Mouse (Mus musculus): ENCODE measurements at regions not wholly inside any gene's neighbourhood (a gene's known extent, or its start where the extent isn't known, plus 50 kb on each side); places are given as distances from the start of the nearest gene placed in this dataset.

DNA sequence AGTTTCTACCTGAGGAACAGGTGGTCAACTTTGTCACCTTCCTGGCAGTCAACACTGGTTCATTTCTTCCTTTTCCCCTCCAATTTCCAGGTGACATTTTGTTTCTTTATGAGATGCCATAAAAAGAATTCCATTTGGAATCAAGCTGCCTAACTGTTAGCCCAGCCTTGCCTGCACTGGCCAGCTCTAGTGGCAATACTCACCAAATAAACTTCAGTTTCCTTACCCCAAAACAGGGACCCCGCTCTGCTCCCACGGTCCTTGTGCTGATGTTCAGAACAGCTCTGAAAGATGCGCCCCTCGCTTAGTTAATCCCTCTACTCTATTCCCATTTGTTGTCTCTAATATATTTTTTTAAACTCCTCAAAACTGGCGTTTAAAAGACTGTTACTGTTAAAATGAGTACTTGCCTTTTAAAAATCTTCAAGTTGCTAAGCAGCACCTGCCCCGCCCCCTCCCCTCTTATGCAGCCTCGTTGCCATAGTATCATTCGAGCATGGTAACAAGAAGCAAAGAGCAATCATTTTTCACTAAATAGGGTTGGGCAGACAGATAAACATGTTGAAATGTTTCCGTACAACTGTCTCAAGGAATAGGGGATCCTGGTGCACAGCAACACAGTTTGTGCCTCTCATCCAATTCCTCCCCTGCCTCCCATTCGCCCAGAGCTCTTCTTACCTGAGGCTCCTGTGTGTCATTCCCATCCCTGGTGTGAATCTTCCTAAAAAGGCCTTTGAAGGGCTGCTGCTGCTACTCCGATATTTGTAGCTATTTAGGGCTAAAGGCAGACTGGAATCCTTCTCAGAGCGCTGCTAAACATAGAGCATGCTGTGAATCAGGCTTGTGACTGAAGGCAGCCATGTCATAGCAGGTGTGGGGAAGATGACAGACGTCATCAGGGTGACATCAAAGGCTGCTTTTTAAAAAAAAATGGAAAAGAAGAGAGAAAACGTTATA is 98.8 kb upstream of the Oxgr1 start:
- no peak for DNase-seq (ENCODE audit: extremely low read depth, low read depth, low spot score)
- no peak for TF ChIP-seq POLR2A (IDR thresholded peaks at IDR 0.05; ENCODE audit: extremely low read depth, insufficient read depth, low read length)
- TF ChIP-seq CTCF (IDR thresholded peaks at IDR 0.05; ENCODE audit: low read depth, low read length), result no peak
- no peak overlapping the region for H3K9ac ChIP-seq (ENCODE audit: low read depth, low read length)
- H3K27ac ChIP-seq (replicated peaks; ENCODE audit: insufficient read depth, low read depth, low read length), result no peak overlapping the region
- no peaks in the 10 kb centered on the region for H3K27me3 ChIP-seq (ENCODE audit: control insufficient read depth, insufficient read depth, low read length)
- no peaks in the 10 kb centered on the region for H3K79me2 ChIP-seq (ENCODE audit: control insufficient read depth, insufficient read depth, low read length)
- no peaks in the 10 kb centered on the region for H3K36me3 ChIP-seq (ENCODE audit: control insufficient read depth, insufficient read depth, low read length)
- WGBS, result 84% methylated on average over 14 of the region's 14 CpGs
- no peak overlapping the region for H3K4me3 ChIP-seq (ENCODE audit: insufficient read depth, low read depth, low read length)
- peaks cover 2% of the 10 kb centered on the region; the same call in 1 of the 2 replicates for H3K4me1 ChIP-seq (ENCODE audit: control insufficient read depth, insufficient read depth, low read length)

DNA sequence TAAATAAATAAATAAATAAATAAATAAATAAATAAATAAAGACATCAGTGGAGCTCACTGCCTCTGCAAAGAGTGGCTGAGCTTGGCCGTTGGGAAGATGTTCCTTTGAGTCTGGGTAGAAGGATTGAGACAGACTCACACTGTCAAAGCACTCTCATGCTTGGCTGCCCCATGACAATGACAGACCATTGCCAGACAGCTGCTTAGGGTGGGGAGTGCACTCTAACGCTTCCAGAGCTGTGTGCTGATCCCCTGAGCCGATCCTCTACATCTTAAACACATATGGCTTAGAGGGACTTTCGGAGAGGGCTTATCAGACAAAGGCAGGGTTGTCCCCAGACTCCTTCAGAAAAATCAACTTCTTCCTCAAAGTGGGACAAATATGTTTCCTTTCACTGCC is 100.0 kb upstream of the Oxgr1 start:
- TF ChIP-seq POLR2A (IDR thresholded peaks at IDR 0.05; ENCODE audit: extremely low read depth, insufficient read depth, low read length) (no peak), CTCF (IDR thresholded peaks at IDR 0.05; ENCODE audit: low read depth, low read length) (no peak)
- 75% methylated on average over 4 of the region's 4 CpGs for WGBS
- Histone ChIP-seq H3K36me3 (ENCODE audit: control insufficient read depth, insufficient read depth, low read length) (no peaks in the 10 kb centered on the region), H3K27me3 (ENCODE audit: control insufficient read depth, insufficient read depth, low read length) (no peaks in the 10 kb centered on the region), H3K79me2 (ENCODE audit: control insufficient read depth, insufficient read depth, low read length) (no peaks in the 10 kb centered on the region), H3K4me1 (ENCODE audit: control insufficient read depth, insufficient read depth, low read length) (peaks cover 2% of the 10 kb centered on the region; the same call in 1 of the 2 replicates), H3K27ac (replicated peaks; ENCODE audit: insufficient read depth, low read depth, low read length) (no peak overlapping the region), H3K9ac (ENCODE audit: low read depth, low read length) (no peak overlapping the region), H3K4me3 (ENCODE audit: insufficient read depth, low read depth, low read length) (no peak overlapping the region)
- DNase-seq (ENCODE audit: extremely low read depth, low read depth, low spot score), result no peak

- no peaks in the 10 kb centered on the region for H3K27me3 ChIP-seq (ENCODE audit: control insufficient read depth, insufficient read depth, low read length)
- H3K9ac ChIP-seq (ENCODE audit: low read depth, low read length), result no peak overlapping the region
- H3K4me3 ChIP-seq (ENCODE audit: insufficient read depth, low read depth, low read length), result no peak overlapping the region
- TF ChIP-seq POLR2A (IDR thresholded peaks at IDR 0.05; ENCODE audit: extremely low read depth, insufficient read depth, low read length) (no peak), CTCF (IDR thresholded peaks at IDR 0.05; ENCODE audit: low read depth, low read length) (no peak)
- WGBS, result 90% methylated on average over 6 of the region's 6 CpGs
- no peaks in the 10 kb centered on the region for H3K36me3 ChIP-seq (ENCODE audit: control insufficient read depth, insufficient read depth, low read length)
- no peak for DNase-seq (ENCODE audit: extremely low read depth, low read depth, low spot score)
- H3K27ac ChIP-seq (replicated peaks; ENCODE audit: insufficient read depth, low read depth, low read length), result no peak overlapping the region
- H3K79me2 ChIP-seq (ENCODE audit: control insufficient read depth, insufficient read depth, low read length), result no peaks in the 10 kb centered on the region
- H3K4me1 ChIP-seq (ENCODE audit: control insufficient read depth, insufficient read depth, low read length), result no peaks in the 10 kb centered on the region
Observed at GRCm38 (mm10) chr14:120144451-120144850, 102.2 kb upstream of the Oxgr1 start.

- TF ChIP-seq CTCF (IDR thresholded peaks at IDR 0.05; ENCODE audit: low read depth, low read length) (no peak), POLR2A (IDR thresholded peaks at IDR 0.05; ENCODE audit: extremely low read depth, insufficient read depth, low read length) (no peak)
- Histone ChIP-seq H3K79me2 (ENCODE audit: control insufficient read depth, insufficient read depth, low read length) (no peaks in the 10 kb centered on the region), H3K4me1 (ENCODE audit: control insufficient read depth, insufficient read depth, low read length) (no peaks in the 10 kb centered on the region), H3K9ac (ENCODE audit: low read depth, low read length) (no peak overlapping the region), H3K36me3 (ENCODE audit: control insufficient read depth, insufficient read depth, low read length) (no peaks in the 10 kb centered on the region), H3K27ac (replicated peaks; ENCODE audit: insufficient read depth, low read depth, low read length) (no peak overlapping the region), H3K4me3 (ENCODE audit: insufficient read depth, low read depth, low read length) (no peak overlapping the region), H3K27me3 (ENCODE audit: control insufficient read depth, insufficient read depth, low read length) (no peaks in the 10 kb centered on the region)
- no peak for DNase-seq (ENCODE audit: extremely low read depth, low read depth, low spot score)
- WGBS, result 95% methylated on average over 11 of the region's 11 CpGs
Observed at GRCm38 (mm10) chr14:120146312-120146711, 104.1 kb upstream of the Oxgr1 start.

- no peaks in the 10 kb centered on the region for H3K36me3 ChIP-seq (ENCODE audit: control insufficient read depth, insufficient read depth, low read length)
- 90% methylated on average over 8 of the region's 8 CpGs for WGBS
- H3K9ac ChIP-seq (ENCODE audit: low read depth, low read length), result no peak overlapping the region
- no peak for DNase-seq (ENCODE audit: extremely low read depth, low read depth, low spot score)
- H3K27me3 ChIP-seq (ENCODE audit: control insufficient read depth, insufficient read depth, low read length), result no peaks in the 10 kb centered on the region
- H3K27ac ChIP-seq (replicated peaks; ENCODE audit: insufficient read depth, low read depth, low read length), result no peak overlapping the region
- H3K4me1 ChIP-seq (ENCODE audit: control insufficient read depth, insufficient read depth, low read length), result no peaks in the 10 kb centered on the region
- TF ChIP-seq POLR2A (IDR thresholded peaks at IDR 0.05; ENCODE audit: extremely low read depth, insufficient read depth, low read length) (no peak), CTCF (IDR thresholded peaks at IDR 0.05; ENCODE audit: low read depth, low read length) (no peak)
- H3K79me2 ChIP-seq (ENCODE audit: control insufficient read depth, insufficient read depth, low read length), result no peaks in the 10 kb centered on the region
- no peak overlapping the region for H3K4me3 ChIP-seq (ENCODE audit: insufficient read depth, low read depth, low read length)
Observed at GRCm38 (mm10) chr14:120146908-120147770, 104.9 kb upstream of the Oxgr1 start.

All from liver, adult 2 months (tissue).